Mouse (Mus musculus) layer of hippocampus, adult 9-11 months (tissue): ENCODE measurements around the gene Ppp1r35.
A peak's percentile ranks its signal among the peaks of the same experiment; 100 is the strongest.
"Not testable (repeated sequence)": the region's sequence is repeated elsewhere in the genome, so short reads cannot be mapped to it uniquely, and the experiment has no call there.

Experiments used
- DNase-seq: peaks from one replicate; pipeline ENCODE4 v3.0.0; 2022

The Ppp1r35 gene

GRCm38 (mm10) chr5:137778635-137779034 is at the start of gene Ppp1r35:
TSS of gene Ppp1r35 (plus strand) at chr5:137778849.
- DNase-seq, result peak; percentile 96

- peak; percentile 41 for DNase-seq
These were observed 44.9 kb upstream of the Ppp1r35 start for GRCm38 (mm10) chr5:137733638-137734288.

- peak; percentile 97 for DNase-seq
These were observed 44.2 kb upstream of the Ppp1r35 start for GRCm38 (mm10) chr5:137734289-137735061.

- DNase-seq, result no peak
These were observed 41.2 kb upstream of the Ppp1r35 start for GRCm38 (mm10) chr5:137737400-137737940.

DNA sequence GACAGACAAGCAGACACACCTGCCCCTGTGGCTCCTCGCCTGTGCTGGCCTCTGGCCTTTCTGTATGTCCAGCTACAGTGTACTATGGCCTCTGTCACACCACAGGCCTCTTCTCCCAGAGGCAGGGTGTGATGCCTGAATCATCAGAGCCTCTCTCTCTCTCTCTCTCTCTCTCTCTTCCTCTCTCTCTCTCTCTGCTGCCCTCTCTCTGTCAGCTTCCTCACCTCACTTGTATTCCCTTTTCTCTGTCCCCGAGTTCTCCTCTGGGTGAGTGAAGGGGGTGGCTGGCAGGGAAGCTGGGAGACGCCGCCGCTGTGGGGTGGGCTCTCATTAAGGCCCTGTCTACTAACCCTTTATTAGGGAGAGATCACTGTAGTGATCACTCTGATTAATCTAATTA is 40.1 kb upstream of the Ppp1r35 start:
- no peak for DNase-seq

- DNase-seq, result no peak
These were observed 39.2 kb upstream of the Ppp1r35 start for GRCm38 (mm10) chr5:137739471-137739870.

DNA sequence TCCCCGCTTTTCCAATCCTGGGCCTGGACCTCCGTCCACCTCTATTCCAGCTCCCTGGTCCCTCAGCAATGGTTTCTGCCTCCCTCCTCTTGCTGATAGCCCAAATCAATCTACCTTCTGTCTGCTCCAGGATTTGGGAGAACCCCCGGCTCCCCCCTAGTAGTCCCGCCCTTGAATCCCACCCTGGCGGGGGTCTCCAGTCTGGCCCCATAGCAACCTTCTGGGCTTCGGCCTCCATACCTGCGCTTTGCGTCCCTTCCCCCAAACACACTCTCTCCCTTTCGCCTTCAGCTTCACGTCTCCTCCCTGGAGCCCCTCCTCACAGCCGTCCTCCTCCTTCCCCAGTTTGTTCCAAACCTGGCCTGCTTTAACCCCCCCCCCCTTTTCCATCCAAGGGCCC is 38.1 kb upstream of the Ppp1r35 start:
- DNase-seq, result no peak

DNA sequence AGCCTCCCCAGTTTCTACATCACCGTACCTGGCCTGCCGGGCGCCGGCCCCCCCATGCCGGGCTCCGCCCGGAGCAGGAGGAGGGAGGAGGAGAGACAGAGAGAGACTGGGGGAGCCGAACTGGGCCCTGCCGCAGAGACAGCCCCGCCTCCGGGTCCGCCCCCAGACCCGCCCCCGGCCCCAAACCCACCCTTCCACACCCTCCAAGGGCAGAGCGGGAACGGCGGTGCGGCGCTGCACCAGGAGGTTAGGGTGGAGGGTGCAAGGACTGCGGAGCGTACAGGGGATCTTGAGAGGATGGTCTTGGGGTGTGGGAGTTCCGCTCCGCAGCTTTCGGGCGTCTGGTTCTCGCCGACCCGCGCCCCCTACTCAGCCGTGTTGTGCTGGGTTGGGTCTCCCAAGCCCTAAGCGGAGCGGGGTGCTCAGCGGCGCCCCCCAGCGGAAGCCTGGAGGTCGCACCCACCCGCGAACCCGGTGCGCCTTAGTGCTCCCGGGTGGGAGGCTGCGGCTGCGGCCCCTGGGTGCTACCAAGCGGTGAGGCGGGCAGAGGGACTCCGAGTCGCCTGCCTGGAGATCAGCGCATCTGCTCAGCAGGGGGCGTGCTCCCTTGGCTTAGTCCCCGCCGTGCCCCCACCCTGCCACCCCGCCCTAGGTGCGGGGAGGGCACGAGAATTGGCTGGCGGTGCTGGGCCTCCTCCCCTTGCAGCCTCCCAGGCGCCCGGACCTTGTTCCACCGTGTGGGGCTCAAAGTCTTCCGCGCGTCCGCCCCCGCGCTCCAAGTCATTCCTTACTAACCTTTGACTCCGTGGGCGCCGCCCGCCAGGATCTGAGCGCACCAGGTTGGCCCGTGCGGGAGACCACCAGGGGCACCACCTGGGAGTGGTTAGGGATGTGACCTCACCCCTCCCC is 37.4 kb upstream of the Ppp1r35 start, which contains the start of gene Nyap1:
Gene Nyap1 (minus strand): TSS at position 585 of the 909 bp plus-strand sequence.
- peak; percentile 71 for DNase-seq

- DNase-seq, result no peak
These were observed 36.6 kb upstream of the Ppp1r35 start for GRCm38 (mm10) chr5:137742048-137742447.

DNA sequence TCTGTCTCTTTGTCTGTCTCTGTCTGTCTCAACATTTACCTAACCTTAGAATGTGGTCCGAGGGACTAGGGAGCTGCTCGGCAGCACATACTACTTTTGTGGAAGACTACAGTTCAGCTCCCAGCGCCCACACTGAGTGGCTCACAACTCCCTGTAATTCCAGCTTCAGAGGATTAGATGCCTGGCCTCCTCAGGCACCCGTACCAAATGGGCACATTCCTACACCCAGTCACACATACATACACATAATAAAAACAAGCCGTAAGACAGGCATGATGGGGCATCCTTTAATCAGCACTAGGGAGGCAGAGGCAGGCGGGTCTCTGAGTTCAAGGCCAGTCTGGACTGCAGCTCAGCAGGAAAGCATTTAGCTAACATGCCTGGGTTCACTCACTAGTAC is 35.8 kb upstream of the Ppp1r35 start:
- DNase-seq, result no peak

DNA sequence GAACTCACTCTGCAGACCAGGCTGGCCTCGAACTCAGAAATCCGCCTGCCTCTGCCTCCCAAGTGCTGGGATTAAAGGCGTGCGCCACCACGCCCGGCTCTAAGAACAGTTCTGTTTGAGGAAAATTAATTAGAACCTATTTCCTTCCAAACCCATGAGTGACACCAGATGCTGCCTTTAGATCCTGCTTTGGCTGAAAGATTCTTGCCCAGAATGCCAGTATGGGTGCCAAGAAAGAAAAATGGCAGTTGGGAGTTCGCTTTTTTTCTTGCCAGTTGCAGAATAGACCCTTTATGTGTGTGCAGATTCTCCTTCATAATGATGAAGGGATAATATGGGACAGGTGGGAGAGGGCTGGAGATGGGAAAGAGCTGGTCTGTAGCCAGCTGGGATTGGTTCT is 34.5 kb upstream of the Ppp1r35 start:
- DNase-seq, result no peak

DNA sequence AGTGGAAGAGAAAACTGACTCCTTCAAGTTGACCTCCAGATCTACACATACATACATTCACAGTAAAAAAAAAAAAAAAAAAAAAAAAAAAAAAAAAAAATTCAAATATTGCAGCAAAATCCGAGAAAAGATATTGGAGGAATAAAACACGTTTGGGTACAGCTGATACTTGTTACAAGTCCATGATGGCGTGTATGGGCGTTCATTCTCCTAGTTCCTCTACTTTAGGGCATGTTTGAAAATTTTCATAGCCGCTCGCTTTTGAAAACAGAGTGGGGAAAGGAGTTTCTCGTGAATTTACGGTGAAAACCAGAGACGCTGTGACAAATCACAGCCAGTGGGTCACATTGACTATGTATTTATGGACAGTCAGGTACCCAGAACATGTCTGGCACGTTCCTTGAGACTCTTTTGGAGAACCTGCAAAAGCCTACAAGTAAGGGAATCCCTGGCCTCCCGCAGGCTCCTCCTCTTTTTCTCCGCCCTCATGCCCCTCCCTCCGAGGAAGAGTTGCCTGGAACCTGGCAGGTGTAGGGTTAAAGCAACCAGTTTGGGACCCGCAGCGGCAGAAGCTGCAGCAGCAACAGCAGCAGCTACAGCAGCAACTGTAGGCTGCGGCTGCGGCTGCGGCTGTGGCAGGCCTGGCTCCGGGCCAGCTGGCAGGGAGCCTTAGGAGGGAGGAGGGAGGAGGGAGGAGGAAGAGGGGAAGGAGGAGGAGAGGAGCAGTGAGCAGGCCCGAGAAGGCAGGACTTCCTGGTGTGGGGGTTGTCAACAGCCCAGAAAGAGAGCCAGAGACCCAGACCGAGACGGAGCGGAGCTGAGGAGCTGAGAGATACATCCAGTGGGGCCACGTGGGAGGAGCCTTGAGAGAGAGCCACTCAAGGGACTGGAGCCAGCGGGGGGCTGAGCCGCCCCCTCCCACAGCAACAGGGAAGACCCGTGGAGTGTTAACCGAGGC is 33.2 kb upstream of the Ppp1r35 start, which contains the start of gene Tsc22d4:
Gene Tsc22d4 (plus strand): TSS at position 517 of the 958 bp plus-strand sequence.
- peak; percentile 95 for DNase-seq

DNA sequence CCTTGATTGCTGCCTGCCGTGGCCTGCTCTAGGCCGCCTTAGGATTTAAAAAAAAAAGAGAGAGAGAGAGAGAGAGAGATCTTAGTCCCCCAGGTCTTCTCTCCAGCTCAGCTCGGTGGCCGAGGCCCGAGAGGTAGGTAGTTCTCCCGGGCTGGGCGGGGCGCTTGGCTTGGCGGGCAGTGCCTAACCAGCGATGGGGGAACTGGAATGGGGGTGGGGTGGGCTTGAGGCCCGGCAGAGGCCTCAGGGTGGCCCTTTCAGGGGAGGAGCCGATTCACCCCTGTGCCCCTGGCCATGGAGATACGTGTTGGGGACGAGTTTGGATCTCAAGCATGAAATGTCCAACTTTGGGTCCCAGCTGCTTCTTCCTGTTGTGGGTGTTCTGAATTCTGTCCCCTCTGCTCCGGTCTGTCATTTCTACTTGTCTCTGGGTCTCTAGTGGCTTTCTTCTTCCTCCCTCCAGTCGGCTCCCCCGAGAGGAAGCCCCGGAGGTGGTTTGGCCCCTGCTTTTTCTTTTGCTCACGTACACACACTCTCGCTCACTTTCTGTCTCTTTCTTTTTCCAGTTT is 32.3 kb upstream of the Ppp1r35 start:
- no peak for DNase-seq

DNA sequence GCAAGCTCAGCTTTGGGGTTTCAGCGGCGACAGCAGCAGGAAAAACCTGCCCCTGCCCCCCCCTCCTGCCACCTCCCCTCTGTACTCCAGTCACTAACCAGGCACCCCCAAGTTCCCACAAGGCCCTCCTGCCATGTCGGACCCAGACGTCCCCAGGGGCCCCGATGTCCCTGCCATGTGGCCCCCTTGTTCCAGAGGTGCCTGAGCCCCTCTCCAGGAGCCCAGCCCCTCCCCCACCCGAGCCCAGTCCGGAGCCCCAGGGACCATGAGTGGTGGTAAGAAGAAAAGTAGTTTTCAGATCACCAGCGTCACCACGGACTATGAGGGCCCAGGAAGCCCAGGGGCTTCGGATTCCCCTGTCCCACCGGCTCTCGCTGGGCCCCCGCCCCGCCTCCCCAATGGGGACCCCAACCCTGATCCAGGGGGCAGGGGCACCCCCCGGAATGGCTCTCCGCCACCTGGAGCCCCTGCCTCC is 31.8 kb upstream of the Ppp1r35 start:
- DNase-seq, result no peak

GRCm38 (mm10) chr5:137747326-137747961 is 31.2 kb upstream of the Ppp1r35 start:
- no peak for DNase-seq

DNA sequence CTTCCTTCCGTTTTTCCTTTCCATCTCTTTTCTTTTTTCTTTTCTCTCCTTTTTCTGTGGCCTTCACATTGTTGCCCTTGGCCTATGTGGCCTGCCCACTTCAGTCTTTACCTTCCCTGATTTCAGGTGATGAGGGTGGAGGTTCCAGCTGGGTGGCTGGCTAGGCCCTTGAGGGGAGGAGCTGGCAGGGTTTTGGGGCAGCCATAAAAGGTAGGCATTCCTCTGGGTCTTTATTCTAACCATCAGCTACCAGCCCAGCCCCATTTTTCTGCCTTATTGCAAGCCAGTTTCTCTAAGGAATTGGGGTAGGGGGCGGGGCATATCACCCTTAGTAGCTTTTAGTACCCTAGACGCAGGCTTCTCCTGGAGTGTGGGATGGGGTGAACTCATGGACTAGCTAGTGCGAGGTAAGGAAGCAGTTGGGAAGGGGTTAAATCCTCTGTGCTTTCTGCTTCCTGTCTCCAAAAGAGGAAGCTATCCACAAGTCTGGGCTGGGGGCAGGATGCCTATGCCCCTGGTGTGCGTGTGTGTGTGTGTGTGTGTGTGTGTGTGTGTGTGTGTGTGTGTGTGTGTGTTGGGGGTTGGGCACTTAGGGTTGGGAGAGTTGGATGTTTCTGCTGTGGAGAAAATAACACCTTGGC is 30.4 kb upstream of the Ppp1r35 start:
- DNase-seq, result peak; percentile 74

GRCm38 (mm10) chr5:137749196-137749836 is 29.3 kb upstream of the Ppp1r35 start:
- DNase-seq, result no peak

GRCm38 (mm10) chr5:137750212-137750611 is 28.4 kb upstream of the Ppp1r35 start:
- not testable (repeated sequence) for DNase-seq

DNA sequence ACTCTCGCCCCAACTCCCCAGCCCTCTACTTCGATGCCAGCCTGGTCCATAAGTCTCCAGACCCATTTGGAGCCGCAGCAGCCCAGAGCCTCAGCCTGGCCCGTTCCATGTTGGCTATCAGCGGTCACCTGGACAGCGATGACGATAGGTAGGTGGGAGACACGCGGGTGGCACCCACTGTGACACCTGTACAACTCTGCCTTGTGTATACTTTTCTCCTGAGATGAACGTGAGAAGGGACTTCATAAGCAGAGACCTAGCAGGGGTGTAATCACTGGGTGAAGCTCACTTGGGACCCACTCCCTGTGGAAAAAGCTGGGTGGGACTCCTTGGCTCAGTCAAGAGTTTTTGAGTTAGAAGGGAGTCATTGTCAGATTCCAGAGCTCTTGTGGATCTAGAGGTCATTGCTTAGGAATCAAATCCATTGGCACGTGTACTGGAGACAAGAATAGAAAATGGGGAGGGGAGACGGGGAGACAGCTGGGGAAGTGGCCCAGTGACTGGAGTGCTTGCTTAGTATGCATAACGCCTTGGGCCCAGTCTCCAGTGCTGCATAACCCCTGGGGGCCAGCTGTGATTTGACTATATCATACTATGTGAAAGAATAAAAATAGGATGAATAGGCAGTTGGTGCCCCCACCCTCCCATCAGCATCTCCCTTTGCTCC is 27.3 kb upstream of the Ppp1r35 start:
- DNase-seq, result no peak
